Mouse (Mus musculus): ENCODE data around the gene Grik4. TPM values are rescaled to one million over a fixed set of nuclear protein-coding genes. Genes with fewer than 3 reads are reported as not detected.

The Grik4 gene
- polyA plus RNA-seq, 1 experiment = 0.17 TPM

DNA sequence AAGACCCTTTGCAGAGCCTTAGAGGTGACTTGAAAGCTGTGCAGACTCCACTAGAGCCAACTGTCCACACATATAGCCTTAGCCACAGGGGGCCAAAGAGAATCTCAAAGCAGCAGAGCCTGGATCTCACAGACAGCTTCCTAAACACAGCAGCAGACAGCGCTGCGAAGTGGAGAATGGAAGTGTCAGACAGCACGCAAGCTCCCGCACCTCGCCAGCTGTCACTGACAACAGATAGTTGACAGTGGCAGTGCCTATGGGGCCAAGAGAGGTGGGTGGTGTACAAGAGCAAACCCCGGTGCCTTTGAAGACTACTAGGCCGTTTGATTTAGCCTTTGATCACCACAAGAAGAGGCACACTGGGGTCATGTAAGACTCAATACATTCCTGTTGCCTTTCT, 395.3 kb downstream of the Grik4 start:
- peaks cover 30% of the 10 kb centered on the region for H3K4me1 ChIP-seq
- peaks cover 58% of the 10 kb centered on the region for H3K27me3 ChIP-seq (replicated peaks)
- no peaks in the 10 kb centered on the region for H3K36me3 ChIP-seq (replicated peaks; ENCODE audit: low read length)
- no peak for TF ChIP-seq GATA1 (IDR thresholded peaks at IDR 0.05; ENCODE audit: borderline replicate concordance, low read length)
- no peak for TF ChIP-seq FLI1 (IDR thresholded peaks at IDR 0.05; ENCODE audit: low read length)
- no peaks in the 10 kb centered on the region for H3K9me3 ChIP-seq
- H3K4me3 ChIP-seq (replicated peaks) = no peak overlapping the region

DNA sequence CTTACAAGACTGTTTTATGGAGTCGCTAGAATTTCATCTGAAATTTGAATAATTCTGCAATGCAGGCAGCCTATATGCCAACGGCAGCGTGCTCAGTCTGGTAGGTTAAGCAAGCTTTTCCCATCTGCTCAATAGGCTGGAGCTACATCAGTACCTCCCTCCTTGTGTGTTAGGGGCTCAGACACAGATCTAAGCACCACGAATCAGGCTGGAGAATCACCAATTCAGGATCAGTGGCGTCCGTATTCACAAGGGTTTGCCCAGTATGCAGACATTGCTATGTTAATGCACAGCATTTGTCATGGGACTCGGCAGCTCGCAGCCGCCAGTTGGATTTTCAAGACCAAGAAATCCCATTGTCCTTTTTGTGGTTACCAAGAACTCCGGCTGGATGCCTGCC, 399.8 kb downstream of the Grik4 start:
- H3K9me3 ChIP-seq = no peaks in the 10 kb centered on the region
- H3K4me3 ChIP-seq (replicated peaks) = no peak overlapping the region
- peaks cover 36% of the 10 kb centered on the region for H3K27me3 ChIP-seq (replicated peaks)
- no peak for TF ChIP-seq GATA1 (IDR thresholded peaks at IDR 0.05; ENCODE audit: borderline replicate concordance, low read length)
- TF ChIP-seq FLI1 (IDR thresholded peaks at IDR 0.05; ENCODE audit: low read length) = no peak
- no peaks in the 10 kb centered on the region for H3K36me3 ChIP-seq (replicated peaks; ENCODE audit: low read length)
- H3K4me1 ChIP-seq = 0 out of 2 replicates have a peak, but pooled peaks cover 3% of the 10 kb centered on the region

- no peak overlapping the region for H3K4me3 ChIP-seq (replicated peaks)
- no peaks in the 10 kb centered on the region for H3K4me1 ChIP-seq
- H3K27me3 ChIP-seq (replicated peaks) = peaks cover 30% of the 10 kb centered on the region
- H3K36me3 ChIP-seq (replicated peaks; ENCODE audit: low read length) = no peaks in the 10 kb centered on the region
- peaks cover 3% of the 10 kb centered on the region; the same call in 1 of the 2 replicates for H3K9me3 ChIP-seq
- TF ChIP-seq GATA1 (IDR thresholded peaks at IDR 0.05; ENCODE audit: borderline replicate concordance, low read length) = no peak
- no peak for TF ChIP-seq FLI1 (IDR thresholded peaks at IDR 0.05; ENCODE audit: low read length)
These were observed 410.8 kb downstream of the Grik4 start for GRCm38 (mm10) chr9:42533491-42533890.

DNA sequence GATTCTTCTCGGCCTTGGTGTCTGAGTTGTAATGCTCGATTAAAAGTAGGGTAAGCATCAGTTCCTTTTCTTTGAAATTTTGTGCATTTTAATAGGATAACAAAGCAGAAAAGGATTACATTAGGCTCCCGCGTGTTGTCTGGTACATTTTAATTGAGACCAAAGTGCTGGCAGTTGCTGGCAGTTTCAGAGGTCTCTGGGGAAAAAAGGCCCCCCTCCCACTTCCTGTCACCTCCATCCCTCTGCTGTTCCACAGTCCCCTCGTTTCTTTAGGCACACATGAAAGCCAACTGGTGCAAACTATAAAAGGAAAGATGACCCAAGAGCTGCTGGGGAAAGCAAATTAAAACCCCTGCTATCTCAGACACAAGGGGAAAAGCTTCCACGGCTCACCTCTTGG, 411.3 kb downstream of the Grik4 start:
- H3K4me1 ChIP-seq = no peaks in the 10 kb centered on the region
- H3K36me3 ChIP-seq (replicated peaks; ENCODE audit: low read length) = no peaks in the 10 kb centered on the region
- H3K4me3 ChIP-seq (replicated peaks) = no peak overlapping the region
- peaks cover 3% of the 10 kb centered on the region; the same call in 1 of the 2 replicates for H3K9me3 ChIP-seq
- peaks cover 28% of the 10 kb centered on the region for H3K27me3 ChIP-seq (replicated peaks)
- TF ChIP-seq FLI1 (IDR thresholded peaks at IDR 0.05; ENCODE audit: low read length) = no peak
- TF ChIP-seq GATA1 (IDR thresholded peaks at IDR 0.05; ENCODE audit: borderline replicate concordance, low read length) = no peak

GRCm38 (mm10) chr9:42531951-42532350, 412.3 kb downstream of the Grik4 start:
- TF ChIP-seq GATA1 (IDR thresholded peaks at IDR 0.05; ENCODE audit: borderline replicate concordance, low read length) (no peak), FLI1 (IDR thresholded peaks at IDR 0.05; ENCODE audit: low read length) (no peak)
- H3K4me3 ChIP-seq (replicated peaks) = no peak overlapping the region
- no peaks in the 10 kb centered on the region for H3K9me3 ChIP-seq
- peaks cover 28% of the 10 kb centered on the region for H3K27me3 ChIP-seq (replicated peaks)
- no peaks in the 10 kb centered on the region for H3K36me3 ChIP-seq (replicated peaks; ENCODE audit: low read length)
- no peaks in the 10 kb centered on the region for H3K4me1 ChIP-seq

DNA sequence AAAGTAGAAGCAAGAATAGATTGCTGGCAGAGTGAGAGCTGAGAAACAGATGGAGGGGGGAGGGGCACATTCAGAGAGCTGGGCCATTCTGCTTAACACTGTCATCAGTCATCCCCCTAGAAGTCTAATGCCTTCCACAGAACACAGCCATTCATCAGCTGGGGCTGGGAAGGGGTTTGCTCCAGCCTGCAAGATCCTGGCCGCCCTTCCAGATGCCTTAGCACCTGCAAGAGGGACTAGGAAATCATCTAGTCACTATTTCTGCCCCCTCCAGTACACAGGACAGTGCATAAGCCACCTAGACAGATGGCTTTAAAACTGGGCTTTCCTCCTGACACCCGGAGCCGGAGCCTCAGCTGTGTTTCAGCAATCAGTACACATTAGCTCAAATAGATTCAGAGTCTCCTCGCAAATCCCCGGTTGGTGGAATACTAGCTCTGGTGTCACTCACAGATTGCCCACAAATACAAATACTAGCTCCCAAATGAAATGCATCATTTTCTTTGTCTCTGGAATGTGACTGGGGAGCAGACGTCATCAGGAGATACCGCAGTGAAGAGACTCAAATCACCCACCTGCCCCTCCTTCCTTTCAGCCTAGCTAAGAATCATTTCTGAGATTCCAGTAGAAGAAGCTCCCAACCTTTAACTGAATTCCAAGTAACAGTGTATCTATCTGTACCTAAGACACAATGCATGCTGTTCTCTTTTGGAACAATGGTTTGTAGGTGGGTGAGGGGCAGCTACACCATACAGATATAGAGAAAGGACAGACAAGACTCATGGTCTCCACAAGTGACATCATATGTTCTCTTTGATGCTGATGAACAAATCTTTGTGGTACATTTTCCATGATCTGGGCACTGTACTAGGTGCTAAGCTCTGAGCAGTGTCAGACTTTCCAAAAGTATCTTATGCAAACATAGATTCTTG, 413.8 kb downstream of the Grik4 start:
- H3K9me3 ChIP-seq = peaks cover 1% of the 10 kb centered on the region; the same call in 1 of the 2 replicates
- no peaks in the 10 kb centered on the region for H3K36me3 ChIP-seq (replicated peaks; ENCODE audit: low read length)
- no peaks in the 10 kb centered on the region for H3K4me1 ChIP-seq
- peaks cover 26% of the 10 kb centered on the region for H3K27me3 ChIP-seq (replicated peaks)
- H3K4me3 ChIP-seq (replicated peaks) = no peak overlapping the region
- TF ChIP-seq GATA1 (IDR thresholded peaks at IDR 0.05; ENCODE audit: borderline replicate concordance, low read length) (no peak), FLI1 (IDR thresholded peaks at IDR 0.05; ENCODE audit: low read length) (no peak)

DNA sequence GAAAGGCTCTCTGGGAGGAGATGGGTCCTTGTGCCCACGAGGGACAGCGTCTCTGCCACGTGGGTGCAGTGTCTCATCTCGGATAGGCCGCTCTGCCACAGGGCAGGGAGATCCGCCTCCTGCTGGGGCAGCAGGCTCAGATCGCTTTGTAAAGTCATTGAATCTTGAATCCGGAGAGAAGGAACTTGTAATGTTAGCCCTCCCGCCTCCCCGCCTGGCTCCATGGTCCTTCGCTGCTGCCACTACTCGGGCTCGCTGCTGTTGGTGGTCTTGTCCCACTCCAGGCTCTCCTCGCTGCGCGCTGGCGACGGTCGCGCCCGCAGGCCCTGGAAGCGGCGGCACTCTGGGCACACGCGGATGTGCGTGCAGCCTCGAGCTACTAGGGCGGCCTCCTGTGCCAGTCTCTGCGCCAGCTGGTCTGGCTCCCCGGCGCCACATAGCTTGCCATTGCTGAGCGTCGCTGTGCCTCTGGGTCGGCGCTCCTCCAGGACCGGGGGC, 423.7 kb downstream of the Grik4 start:
- H3K4me3 ChIP-seq (replicated peaks) = peak overlapping the region; percentile 72
- TF ChIP-seq GATA1 (IDR thresholded peaks at IDR 0.05; ENCODE audit: borderline replicate concordance, low read length) (no peak), FLI1 (IDR thresholded peaks at IDR 0.05; ENCODE audit: low read length) (no peak)

GRCm38 (mm10) chr9:42518163-42518562, 426.1 kb downstream of the Grik4 start:
- 0 out of 2 replicates have a peak, but pooled peaks cover 7% of the 10 kb centered on the region for H3K9me3 ChIP-seq
- H3K4me3 ChIP-seq (replicated peaks) = no peak overlapping the region
- no peaks in the 10 kb centered on the region for H3K36me3 ChIP-seq (replicated peaks; ENCODE audit: low read length)
- TF ChIP-seq FLI1 (IDR thresholded peaks at IDR 0.05; ENCODE audit: low read length) = no peak
- TF ChIP-seq GATA1 (IDR thresholded peaks at IDR 0.05; ENCODE audit: borderline replicate concordance, low read length) = no peak
- peaks cover 6% of the 10 kb centered on the region for H3K4me1 ChIP-seq
- peaks cover 54% of the 10 kb centered on the region for H3K27me3 ChIP-seq (replicated peaks)

More for the DNA sequence above, 423.7 kb downstream of the Grik4 start:
- no peaks in the 10 kb centered on the region for H3K36me3 ChIP-seq (replicated peaks; ENCODE audit: low read length)
- peaks cover 6% of the 10 kb centered on the region for H3K4me1 ChIP-seq
- peaks cover 55% of the 10 kb centered on the region for H3K27me3 ChIP-seq (replicated peaks)
- H3K9me3 ChIP-seq = peaks cover 12% of the 10 kb centered on the region; the same call in 1 of the 2 replicates

DNA sequence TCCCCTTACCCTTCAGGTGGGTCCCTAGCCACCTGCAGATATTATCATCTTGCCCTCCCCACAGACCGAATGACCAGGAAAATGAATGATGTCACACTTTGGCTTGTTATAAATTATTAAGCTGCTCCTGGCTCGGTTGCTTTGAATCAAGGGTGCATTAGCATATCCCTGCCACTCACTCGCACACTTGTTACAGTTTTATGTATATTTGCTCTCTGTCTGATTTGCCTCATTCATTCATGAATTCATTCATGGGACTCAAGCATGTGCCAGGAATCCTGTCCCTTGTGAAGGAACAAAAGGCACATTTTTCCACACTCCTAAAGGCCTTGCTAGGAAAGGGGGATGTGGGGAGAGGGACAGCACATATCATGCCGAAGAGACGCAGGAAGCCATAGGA, 431.1 kb downstream of the Grik4 start:
- TF ChIP-seq FLI1 (IDR thresholded peaks at IDR 0.05; ENCODE audit: low read length) (no peak), GATA1 (IDR thresholded peaks at IDR 0.05; ENCODE audit: borderline replicate concordance, low read length) (no peak)
- peaks cover 26% of the 10 kb centered on the region for H3K27me3 ChIP-seq (replicated peaks)
- H3K4me3 ChIP-seq (replicated peaks) = no peak overlapping the region
- H3K36me3 ChIP-seq (replicated peaks; ENCODE audit: low read length) = no peaks in the 10 kb centered on the region
- H3K4me1 ChIP-seq = no peaks in the 10 kb centered on the region
- H3K9me3 ChIP-seq = no peaks in the 10 kb centered on the region

- Histone ChIP-seq H3K36me3 (replicated peaks; ENCODE audit: low read length) (no peaks in the 10 kb centered on the region), H3K4me1 (no peaks in the 10 kb centered on the region), H3K9me3 (no peaks in the 10 kb centered on the region), H3K4me3 (replicated peaks) (no peak overlapping the region), H3K27me3 (replicated peaks) (peaks cover 27% of the 10 kb centered on the region)
- no peak for TF ChIP-seq GATA1 (IDR thresholded peaks at IDR 0.05; ENCODE audit: borderline replicate concordance, low read length)
- no peak for TF ChIP-seq FLI1 (IDR thresholded peaks at IDR 0.05; ENCODE audit: low read length)
These were observed 432.0 kb downstream of the Grik4 start for GRCm38 (mm10) chr9:42512312-42512711.
